Mouse (Mus musculus) heart, postnatal 0 days (tissue): Measurements from ENCODE around the gene Zfp36l1.
A peak's percentile ranks its signal among the peaks of the same experiment; 100 is the strongest.

Experiments used
- CTCF ChIP-seq: IDR thresholded peaks from 2 replicates; pipeline ENCODE4 v1.5.1; 2016; ENCODE audit warnings: antibody characterized with exemption, control low read depth, low read depth
- EP300 ChIP-seq: IDR thresholded peaks from 2 replicates; pipeline ENCODE4 v1.6.1; 2016; ENCODE audit warnings: antibody characterized with exemption, low read depth

DNA sequence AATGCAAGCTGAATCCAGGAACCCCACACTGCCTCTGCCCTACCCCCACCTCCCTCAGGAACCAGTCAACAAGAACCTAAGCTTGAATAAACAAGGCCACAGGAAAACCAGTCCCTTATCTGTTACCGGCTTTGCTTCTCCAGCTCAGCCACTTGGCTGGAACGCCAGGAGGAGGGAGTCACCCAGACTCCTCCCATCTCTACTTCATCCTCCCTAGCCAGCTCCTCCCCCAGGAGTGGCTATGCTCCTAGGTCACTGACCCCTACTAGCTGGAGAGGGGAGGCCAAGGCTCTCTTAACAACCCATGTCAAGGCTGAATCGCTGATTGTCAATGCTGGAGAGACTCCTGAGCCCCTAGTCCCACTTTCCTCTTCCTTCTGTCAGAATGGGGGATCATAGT is 28.9 kb downstream of the Zfp36l1 start:
- TF ChIP-seq CTCF: no peak
- peak; percentile 76; the same call in 1 of the 2 replicates for TF ChIP-seq EP300
